Mouse (Mus musculus): ENCODE results near the gene Jpt1.
"Not testable (repeated sequence)": the region's sequence is repeated elsewhere in the genome, so short reads cannot be mapped to it uniquely, and the experiment has no call there.

The Jpt1 gene

GRCm38 (mm10) chr11:115512004-115512403 is 2.2 kb downstream of the Jpt1 start:
- DNase-seq (ENCODE audit: low read depth), result no peak

DNA sequence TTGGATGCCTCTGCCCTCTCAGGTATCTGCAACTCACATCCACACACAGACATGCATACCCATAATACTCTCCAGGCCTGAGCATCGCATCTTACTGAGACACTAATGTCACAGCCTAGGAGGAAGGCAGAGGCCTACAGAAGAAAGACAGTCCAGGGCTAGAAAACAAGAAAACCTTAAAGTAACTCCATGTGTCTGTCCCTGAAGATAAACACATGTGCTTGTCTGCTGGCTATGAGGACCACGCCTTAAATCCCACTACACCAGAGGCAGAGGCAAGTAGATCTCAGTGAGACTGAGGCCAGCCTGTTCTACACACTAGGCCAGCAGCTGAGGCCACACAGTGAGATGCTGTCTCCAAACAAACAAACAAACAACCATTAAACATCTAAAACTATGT is 3.1 kb downstream of the Jpt1 start:
- DNase-seq (ENCODE audit: low read depth), result no peak

DNA sequence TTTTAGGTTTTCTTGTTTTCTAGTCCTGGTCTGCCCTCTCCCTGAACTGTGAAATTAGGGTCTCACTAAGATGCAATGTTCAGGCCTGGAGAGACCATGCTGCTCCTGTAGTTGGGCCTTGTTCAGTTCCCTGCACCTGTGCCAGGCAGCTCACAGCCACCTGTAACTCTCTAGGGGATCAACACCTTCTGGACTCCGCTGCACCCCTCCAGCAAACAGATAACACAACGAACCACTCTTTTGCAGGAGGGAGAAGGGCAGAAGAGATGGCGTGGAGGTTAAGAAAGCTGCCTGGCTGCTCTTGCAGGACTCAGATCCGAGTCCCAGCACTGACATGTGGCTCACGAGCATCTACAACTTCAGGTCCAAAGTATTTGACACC is 3.7 kb downstream of the Jpt1 start:
- DNase-seq (ENCODE audit: low read depth), result no peak

- DNase-seq (ENCODE audit: low read depth), result peak; percentile 24
Measured at GRCm38 (mm10) chr11:115509773-115510506, 4.2 kb downstream of the Jpt1 start.

- DNase-seq (ENCODE audit: low read depth), result no peak
Measured at GRCm38 (mm10) chr11:115508061-115508460, 6.1 kb downstream of the Jpt1 start.

- DNase-seq (ENCODE audit: low read depth), result no peak
Measured at GRCm38 (mm10) chr11:115506586-115506985, 7.6 kb downstream of the Jpt1 start.

GRCm38 (mm10) chr11:115502636-115503035 is 11.6 kb downstream of the Jpt1 start:
- no peak for DNase-seq (ENCODE audit: low read depth)

- DNase-seq (ENCODE audit: low read depth), result not testable (repeated sequence)
Measured at GRCm38 (mm10) chr11:115496559-115496958, 17.6 kb downstream of the Jpt1 start.

GRCm38 (mm10) chr11:115492387-115492786 is 21.8 kb downstream of the Jpt1 start:
- no peak for DNase-seq (ENCODE audit: low read depth)

GRCm38 (mm10) chr11:115491356-115492083 is 22.7 kb downstream of the Jpt1 start, which contains the start of gene Nt5c:
TSS of gene Nt5c (minus strand) at chr11:115491862.
- peak; percentile 87 for DNase-seq (ENCODE audit: low read depth)

DNA sequence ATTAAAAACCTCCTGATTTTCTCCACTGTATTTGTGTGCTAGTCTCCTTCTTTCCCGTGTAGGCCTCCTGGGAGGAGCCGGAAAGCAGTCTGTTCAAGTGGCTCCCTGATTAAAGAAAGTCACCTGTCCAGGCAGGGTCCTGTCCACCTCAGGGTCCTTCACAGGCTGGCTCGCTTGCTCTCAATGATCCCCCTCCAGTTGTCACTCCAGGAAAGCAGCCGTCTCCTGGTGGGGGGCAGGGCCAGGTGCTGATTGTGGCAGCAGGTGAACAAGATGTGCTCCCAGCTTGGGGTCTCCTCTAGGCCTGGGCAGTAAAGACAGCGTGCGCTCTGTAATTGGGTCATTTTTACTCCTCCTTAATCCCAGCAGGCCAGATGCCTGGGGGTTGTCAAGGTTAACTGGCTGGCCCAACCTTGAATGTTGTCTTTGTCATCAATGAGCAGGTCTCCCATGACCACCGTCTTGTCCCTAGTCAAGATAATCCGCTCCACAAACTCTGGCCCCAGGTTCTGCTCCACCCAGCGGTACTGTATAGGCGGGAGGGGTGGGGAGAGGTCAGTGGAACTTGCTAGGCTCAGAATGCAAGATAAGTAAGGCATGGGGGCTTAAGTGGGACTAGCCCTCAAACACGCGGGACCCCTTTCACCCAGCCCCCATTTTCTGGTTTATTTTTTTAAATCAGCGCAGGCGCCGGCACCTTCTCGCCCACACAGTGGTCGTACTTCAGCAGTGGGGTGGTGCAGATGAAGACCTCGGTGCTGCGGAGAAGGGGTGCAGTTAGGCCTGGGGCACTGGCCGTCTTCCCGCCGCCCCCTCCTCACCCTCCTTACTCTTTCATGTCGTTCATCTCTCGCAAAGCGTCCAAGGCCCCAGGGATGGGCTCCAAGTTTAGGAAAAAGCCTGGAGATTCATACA is 23.5 kb downstream of the Jpt1 start:
- no peak for DNase-seq (ENCODE audit: low read depth)

- DNase-seq (ENCODE audit: low read depth), result no peak
Measured at GRCm38 (mm10) chr11:115488551-115489104, 25.6 kb downstream of the Jpt1 start.

DNA sequence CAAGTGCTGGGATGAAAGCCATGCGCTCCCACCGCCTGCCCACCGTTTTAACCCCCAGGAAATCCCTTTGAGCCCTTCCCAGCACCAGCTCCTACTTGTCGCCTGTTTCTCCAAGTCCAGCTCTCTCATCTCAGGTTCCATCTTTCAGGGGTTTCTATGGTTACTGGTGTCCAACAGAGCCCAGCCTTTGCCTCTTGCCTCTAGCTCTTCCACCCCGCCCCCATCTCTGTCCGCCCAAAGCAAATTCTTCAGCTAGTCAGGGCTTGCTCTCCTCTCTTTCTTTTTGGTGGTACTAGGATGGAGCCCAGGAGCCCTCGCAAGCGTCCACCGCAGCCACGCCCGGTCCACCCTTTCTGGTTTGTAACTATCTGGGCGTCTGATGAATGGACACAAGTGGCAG is 29.0 kb downstream of the Jpt1 start:
- DNase-seq (ENCODE audit: low read depth), result no peak

DNA sequence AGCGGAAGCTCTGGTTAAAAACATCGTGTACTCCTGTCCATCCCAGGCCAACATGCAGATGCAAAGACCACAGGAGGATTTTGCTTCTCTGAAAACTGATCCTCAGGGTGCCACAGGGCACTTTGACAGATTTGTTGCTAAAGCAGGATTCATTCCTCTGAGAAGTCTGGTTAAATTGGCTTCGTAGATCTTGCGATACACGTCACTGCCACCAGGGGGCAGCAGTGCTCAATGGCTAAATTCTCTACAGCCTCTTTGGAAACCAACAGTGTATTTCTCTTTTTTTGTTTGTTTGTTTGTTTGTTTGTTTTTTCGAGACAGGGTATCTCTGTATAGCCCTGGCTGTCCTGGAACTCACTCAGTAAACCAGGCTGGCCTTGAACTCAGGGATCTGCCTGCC is 30.5 kb downstream of the Jpt1 start:
- DNase-seq (ENCODE audit: low read depth), result peak; percentile 90

DNA sequence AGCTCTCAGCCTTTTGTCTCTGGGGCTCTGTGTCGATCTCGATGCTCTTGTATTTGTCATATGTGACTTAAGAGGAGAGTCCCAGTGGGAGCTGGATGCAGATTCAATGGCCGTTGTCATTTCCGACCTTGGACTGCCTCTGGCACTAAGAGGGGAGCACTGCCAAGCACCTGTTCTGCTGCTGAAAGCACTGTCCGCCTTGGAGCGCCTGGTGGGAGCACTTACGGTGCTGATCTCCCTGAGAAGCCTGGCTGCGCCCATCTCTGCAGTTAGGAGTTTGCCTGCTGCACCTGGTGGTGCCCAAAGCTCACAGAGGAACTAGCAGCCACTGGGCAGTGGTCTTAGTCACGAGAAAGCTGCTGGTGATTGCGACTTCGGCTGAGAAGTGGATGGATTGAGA is 30.9 kb downstream of the Jpt1 start:
- no peak for DNase-seq (ENCODE audit: low read depth)

- no peak for DNase-seq (ENCODE audit: low read depth)
Measured at GRCm38 (mm10) chr11:115481553-115482259, 32.5 kb downstream of the Jpt1 start.

DNA sequence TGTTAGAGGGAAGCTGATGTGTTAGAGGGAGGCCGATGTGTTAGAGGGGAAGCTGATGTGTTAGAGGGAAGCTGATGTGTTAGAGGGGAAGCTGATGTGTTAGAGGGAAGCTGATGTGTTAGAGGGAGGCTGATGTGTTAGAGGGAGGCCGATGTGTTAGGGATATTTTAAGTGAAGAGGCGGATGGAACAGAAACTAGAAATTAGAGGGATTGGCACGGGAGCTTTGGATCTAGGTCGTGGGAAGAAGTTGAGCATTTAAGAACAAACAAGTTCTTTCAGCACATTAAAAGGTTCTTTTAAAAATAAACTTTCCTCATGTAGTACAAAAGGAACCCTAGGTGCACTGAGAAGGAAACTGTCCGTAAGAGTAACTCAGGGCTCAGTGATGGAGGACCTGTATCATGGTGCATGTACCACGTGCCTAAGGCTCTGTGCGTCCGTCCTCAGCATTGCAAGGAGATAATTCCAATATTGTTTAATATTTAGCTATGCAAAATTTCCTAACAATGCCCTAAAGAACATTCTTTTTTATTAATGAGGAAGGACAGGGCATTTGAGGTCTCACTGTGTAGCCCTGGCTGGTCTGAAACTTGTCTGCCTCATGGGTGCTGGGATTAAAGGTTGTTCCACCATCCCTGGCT is 35.8 kb downstream of the Jpt1 start:
- no peak for DNase-seq (ENCODE audit: low read depth)

GRCm38 (mm10) chr11:115477388-115477787 is 36.8 kb downstream of the Jpt1 start:
- not testable (repeated sequence) for DNase-seq (ENCODE audit: low read depth)

GRCm38 (mm10) chr11:115476630-115477029 is 37.6 kb downstream of the Jpt1 start:
- DNase-seq (ENCODE audit: low read depth), result not testable (repeated sequence)

- no peak for DNase-seq (ENCODE audit: low read depth)
Measured at GRCm38 (mm10) chr11:115475758-115476237, 38.4 kb downstream of the Jpt1 start.

Data from NIH3T3 (cell line).